ENCODE assay signal across 9 mouse cellular contexts in genomic region chr7:99710476-99710875, GRCm38 (mm10). TPM values are rescaled to one million over a fixed set of nuclear protein-coding genes. Genes with fewer than 3 reads are reported as not detected.
DNase-seq lines count a peak whose midpoint lies in the region; ATAC-seq and TF ChIP-seq lines count a peak whose summit lies in the region.
"Had no signal": no experiment of that assay in that cellular context is flagged by ENCODE, and none has a peak within 500 bp of the region (broad histone marks: within the 10 kb centered on the region; RNA-seq: fewer than 3 reads in every experiment).

No protein-coding gene starts in this region.

- H3K36me3 ChIP-seq in G1E (replicated peaks): no peaks in the 10 kb centered on the region

- no peaks in the 10 kb centered on the region for H3K4me1 ChIP-seq in G1E (ENCODE audit: insufficient read depth, low read depth, low read length)

- TF ChIP-seq CTCF in G1E (IDR thresholded peaks at IDR 0.05; ENCODE audit: low read depth, low read length): peak; percentile 95

- no peaks in the 10 kb centered on the region for H3K9me3 ChIP-seq in G1E (replicated peaks)

- DNase-seq in layer of hippocampus, adult 11-12 months (ENCODE audit: low spot score): peak; percentile 69
- no peak for DNase-seq in layer of hippocampus, adult 9-10 months (ENCODE audit: low spot score)
- peak; percentile 32 for DNase-seq in G1E (ENCODE audit: low spot score)
- peak; percentile 53 for DNase-seq in c-Kit-negative CD71-positive TER-119-positive erythroid progenitor cells, embryonic 14.5 days (ENCODE audit: low read depth, low spot score)
- peak; percentile 82 for DNase-seq in gastrocnemius, adult 18-20 months (ENCODE audit: low spot score)
- peak; percentile 38 to 78 for DNase-seq in layer of hippocampus, postnatal 25 days (ENCODE audit: extremely low spot score in 1 of 2, low spot score in 1 of 2)
- peak; percentile 41 for DNase-seq in retina, adult 2 months (ENCODE audit: low read depth, low spot score)

- ATAC-seq in G1E (ENCODE audit: extremely low read depth, insufficient number of reproducible peaks, low FRiP score, poor library complexity, severe bottlenecking): no peak
- no peak for ATAC-seq in megakaryocyte, adult 5-6 weeks (ENCODE audit: poor library complexity, severe bottlenecking)

- peaks cover 40% of the 10 kb centered on the region for H3K27me3 ChIP-seq in G1E (ENCODE audit: insufficient read depth, low read length)

- H3K4me3 ChIP-seq in G1E (ENCODE audit: low read depth, low read length): no peak overlapping the region

RNA-seq across cellular contexts. Expression of gene Slco2b1, which starts 0.7 kb away (rescaled TPM):
- total RNA-seq in G1E (2014; fragmentation: Nextera tagmentation): 0.53 and 1.3 TPM in 2 replicates
- 0.81 and 1.4 TPM in 2 replicates for total RNA-seq in G1E (2017)
- polyA plus RNA-seq in G1E (2012): 0.02 and 0.19 TPM in 2 replicates
- total RNA-seq in gastrocnemius, adult 18-20 months (2021): 1 to 10 TPM; 3.6 to 5.0 TPM
- 10 to 100 TPM; 13.0 to 17.1 TPM for total RNA-seq in layer of hippocampus, postnatal 25 days (2021)
- total RNA-seq in megakaryocyte, adult 5-6 weeks (2015): 0.16 TPM in 1 of 2 replicates, not detected in the other
- 0.11 and 1.5 TPM in 2 replicates for total RNA-seq in megakaryocyte, adult 5-6 weeks (2017)

RNA-seq across cellular contexts. Expression of gene Olfr520, which starts 19.6 kb away (rescaled TPM):
- total RNA-seq in G1E (2014; fragmentation: Nextera tagmentation): not detected in 2 replicates
- total RNA-seq in G1E (2017): 0.11 TPM in 1 of 2 replicates, not detected in the other
- not detected in 2 replicates for polyA plus RNA-seq in G1E (2012)
- total RNA-seq in gastrocnemius, adult 18-20 months (2021): not detected
- not detected for total RNA-seq in layer of hippocampus, postnatal 25 days (2021)
- total RNA-seq in megakaryocyte, adult 5-6 weeks (2015): not detected in 2 replicates
- total RNA-seq in megakaryocyte, adult 5-6 weeks (2017): not detected in 2 replicates

RNA-seq across cellular contexts. Expression of gene Olfr521, which starts 52.8 kb away (rescaled TPM):
- total RNA-seq in G1E (2014; fragmentation: Nextera tagmentation) (not detected in 2 replicates), G1E (2017) (0.05 TPM in 1 of 2 replicates, not detected in the other)
- polyA plus RNA-seq in G1E (2012): not detected in 2 replicates
- total RNA-seq in gastrocnemius, adult 18-20 months (2021): not detected
- not detected for total RNA-seq in layer of hippocampus, postnatal 25 days (2021)
- total RNA-seq in megakaryocyte, adult 5-6 weeks (2015): not detected in 2 replicates
- not detected in 2 replicates for total RNA-seq in megakaryocyte, adult 5-6 weeks (2017)
- total RNA-seq: gastrocnemius, postnatal 4 days had no signal
